Mouse (Mus musculus) heart, adult 2 months (tissue): ENCODE measurements around the gene Olfr1043. TPM values are rescaled to one million over a fixed set of nuclear protein-coding genes. Genes with fewer than 3 reads are reported as not detected.

ENCODE experiments used
- DNase-seq, 2 experiments: peaks; one replicate each; pipeline ENCODE4 v3.0.0; 2021
- H3K27ac ChIP-seq: fragments of 200-600 bp; 2 replicates; pipeline ENCODE4 v1.8.1; 2022
- H3K27me3 ChIP-seq: fragments of 200-500 bp; 2 replicates; pipeline ENCODE4 v1.6.1; 2012; ENCODE audit warnings: mild to moderate bottlenecking, low read length, inconsistent platforms, mixed read lengths; ENCODE audit not compliant: control insufficient read depth, insufficient read depth
- H3K36me3 ChIP-seq: fragments of 200-500 bp; 2 replicates; pipeline ENCODE4 v1.6.1; 2012; ENCODE audit warnings: low read length, inconsistent platforms; ENCODE audit not compliant: control insufficient read depth, insufficient read depth
- H3K4me1 ChIP-seq: fragments of 200-500 bp; 2 replicates; pipeline ENCODE4 v1.6.1; 2011; ENCODE audit warnings: low read length; ENCODE audit not compliant: control insufficient read depth, insufficient read depth
- H3K4me3 ChIP-seq: fragments of 200-600 bp; 2 replicates; pipeline ENCODE4 v1.8.1; 2022
- H3K79me2 ChIP-seq: fragments of 200-500 bp; replicated peaks from 2 replicates; pipeline ENCODE4 v1.6.1; 2012; ENCODE audit warnings: mild to moderate bottlenecking, inconsistent platforms, low read length, moderate library complexity, mixed read lengths; ENCODE audit not compliant: control insufficient read depth, insufficient read depth
- H3K9ac ChIP-seq: fragments of 200-500 bp; 2 replicates; pipeline ENCODE4 v1.6.1; 2012; ENCODE audit warnings: low read depth, mild to moderate bottlenecking, control low read depth, inconsistent platforms, low read length, mixed read lengths
- CTCF ChIP-seq: fragments of 200-600 bp; IDR thresholded peaks from 2 replicates; pipeline ENCODE4 v1.8.1; 2022; ENCODE audit warnings: antibody characterized with exemption, mild to moderate bottlenecking, moderate library complexity
- EP300 ChIP-seq: fragments of 200-500 bp; IDR thresholded peaks from 2 replicates; pipeline ENCODE4 v1.6.1; 2011; ENCODE audit warnings: low read depth, low read length, control low read depth; ENCODE audit not compliant: insufficient read depth
- POLR2A ChIP-seq: fragments of 200-500 bp; IDR thresholded peaks from 2 replicates; pipeline ENCODE4 v1.6.1; 2011; ENCODE audit warnings: mild to moderate bottlenecking, low read depth, low read length, control low read depth; ENCODE audit not compliant: insufficient read depth
- WGBS: fragments of 180-500 bp; shearing (Covaris S2); methylation state at CpG from one replicate; pipeline ENCODE4 v1.1.7; 2018; 5-methylcytosine and 5-hydroxymethylcytosine counted together
- intact Hi-C: fragments of 180-260 bp; cut with DNase I; formaldehyde crosslinking; loops from one replicate; pipeline ENCODE4 v1.15.1; 2025
- polyA plus RNA-seq: library from polyadenylated mRNA; depleted of rRNA; stranded (reverse); fragments of >200 nt; gene quantifications from 2 replicates; pipeline ENCODE4 v1.2.3, GENCODE M21; 2012; rRNA removed
- total RNA-seq, 2 experiments: library from RNA; stranded (reverse); gene quantifications; 2 replicates each; pipeline ENCODE4 v1.2.3; 2021

Olfr1043 gene
- total and polyA plus RNA-seq, 3 experiments, result not detected

GRCm38 (mm10) chr2:86161738-86162137, 5.6 kb downstream of the Olfr1043 start, which contains the start of gene Olfr1042:
Gene Olfr1042, minus strand, starts transcription at chr2:86161838.
- intact Hi-C loops, result no loop called here
- Histone ChIP-seq H3K79me2 (no peaks in the 10 kb centered on the region), H3K4me3 (no peak within 1 kb of the TSS), H3K27me3 (no peaks in the 10 kb centered on the region), H3K4me1 (no peaks in the 10 kb centered on the region), H3K36me3 (no peaks in the 10 kb centered on the region), H3K27ac (no peak within 1 kb of the TSS), H3K9ac (no peak within 1 kb of the TSS)
- no peak for DNase-seq
- WGBS, result 78% methylated on average over 2 of the region's 2 CpGs
- TF ChIP-seq CTCF (no peak), POLR2A (no peak), EP300 (no peak)

- H3K9ac ChIP-seq, result no peak within 1 kb of the TSS
- H3K4me1 ChIP-seq, result no peaks in the 10 kb centered on the region
- no peaks in the 10 kb centered on the region for H3K27me3 ChIP-seq
- no peaks in the 10 kb centered on the region for H3K79me2 ChIP-seq
- no peak for DNase-seq
- TF ChIP-seq POLR2A (no peak), CTCF (no peak), EP300 (no peak)
- no peak within 1 kb of the TSS for H3K4me3 ChIP-seq
- 58% methylated on average over 1 of the region's 1 CpGs for WGBS
- H3K36me3 ChIP-seq, result no peaks in the 10 kb centered on the region
- H3K27ac ChIP-seq, result no peak within 1 kb of the TSS
- intact Hi-C loops, result no loop called here
Observed at GRCm38 (mm10) chr2:86146632-86147031, 20.7 kb downstream of the Olfr1043 start, which contains the start of gene Olfr1040. Gene Olfr1040, minus strand, starts transcription at chr2:86146732.

GRCm38 (mm10) chr2:86135828-86136227, 31.5 kb downstream of the Olfr1043 start, which contains the start of gene Olfr1039:
Gene Olfr1039, minus strand, starts transcription at chr2:86135928.
- WGBS, result 97% methylated on average over 1 of the region's 1 CpGs

More at GRCm38 (mm10) chr2:86135828-86136227, 31.5 kb downstream of the Olfr1043 start, which contains the start of gene Olfr1039:
- H3K79me2 ChIP-seq, result no peaks in the 10 kb centered on the region
- H3K27me3 ChIP-seq, result no peaks in the 10 kb centered on the region
- intact Hi-C loops, result no loop called here
- no peak for TF ChIP-seq EP300
- no peak for TF ChIP-seq POLR2A
- no peak for TF ChIP-seq CTCF
- H3K4me1 ChIP-seq, result no peaks in the 10 kb centered on the region
- H3K9ac ChIP-seq, result no peak within 1 kb of the TSS
- no peak within 1 kb of the TSS for H3K4me3 ChIP-seq
- no peaks in the 10 kb centered on the region for H3K36me3 ChIP-seq
- no peak for DNase-seq
- H3K27ac ChIP-seq, result no peak within 1 kb of the TSS

Other genes with a start within 250 kb of the Olfr1043 start
- gene Olfr1026, start 246.0 kb downstream of the Olfr1043 start, total RNA-seq, result not detected
- not detected in 2 replicates for gene Olfr1026, start 246.0 kb downstream of the Olfr1043 start, polyA plus RNA-seq
- not detected for gene Olfr1028, start 217.1 kb downstream of the Olfr1043 start, total RNA-seq
- not detected in 2 replicates for gene Olfr1028, start 217.1 kb downstream of the Olfr1043 start, polyA plus RNA-seq
- gene Olfr1029, start 193.6 kb downstream of the Olfr1043 start, total RNA-seq, result not detected
- 0.20 TPM in 2 replicates for gene Olfr1029, start 193.6 kb downstream of the Olfr1043 start, polyA plus RNA-seq
- gene Olfr1030, start 188.2 kb downstream of the Olfr1043 start, total RNA-seq, result not detected
- gene Olfr1030, start 188.2 kb downstream of the Olfr1043 start, polyA plus RNA-seq, result not detected in 2 replicates
- not detected for gene Olfr1031, start 177.2 kb downstream of the Olfr1043 start, total RNA-seq
- not detected in 2 replicates for gene Olfr1031, start 177.2 kb downstream of the Olfr1043 start, polyA plus RNA-seq
- gene Olfr1032, start 162.0 kb downstream of the Olfr1043 start, total RNA-seq, result not detected
- not detected in 2 replicates for gene Olfr1032, start 162.0 kb downstream of the Olfr1043 start, polyA plus RNA-seq
- 1 to 10 TPM; 4.7 to 7.0 TPM for gene Olfr1033, start 146.9 kb downstream of the Olfr1043 start, total RNA-seq
- 1.6 and 4.5 TPM in 2 replicates for gene Olfr1033, start 146.9 kb downstream of the Olfr1043 start, polyA plus RNA-seq
- under 1 TPM; 0.10 to 0.16 TPM for gene Olfr1034, start 121.7 kb downstream of the Olfr1043 start, total RNA-seq
- gene Olfr1034, start 121.7 kb downstream of the Olfr1043 start, polyA plus RNA-seq, result 0.20 and 0.73 TPM in 2 replicates
- gene Olfr1036, start 93.5 kb downstream of the Olfr1043 start, total RNA-seq, result not detected
- gene Olfr1036, start 93.5 kb downstream of the Olfr1043 start, polyA plus RNA-seq, result not detected in 2 replicates
- gene Olfr1037, start 80.1 kb downstream of the Olfr1043 start, total RNA-seq, result not detected
- not detected in 2 replicates for gene Olfr1037, start 80.1 kb downstream of the Olfr1043 start, polyA plus RNA-seq
- gene Olfr1039, start 31.6 kb downstream of the Olfr1043 start, total RNA-seq, result not detected
- gene Olfr1039, start 31.6 kb downstream of the Olfr1043 start, polyA plus RNA-seq, result not detected in 2 replicates
- not detected for gene Olfr1040, start 20.8 kb downstream of the Olfr1043 start, total RNA-seq
- not detected in 2 replicates for gene Olfr1040, start 20.8 kb downstream of the Olfr1043 start, polyA plus RNA-seq
- not detected for gene Olfr1042, start 5.7 kb downstream of the Olfr1043 start, total RNA-seq
- gene Olfr1042, start 5.7 kb downstream of the Olfr1043 start, polyA plus RNA-seq, result not detected in 2 replicates
- not detected for gene Olfr1044, start 10.3 kb upstream of the Olfr1043 start, total RNA-seq
- gene Olfr1044, start 10.3 kb upstream of the Olfr1043 start, polyA plus RNA-seq, result not detected in 2 replicates
- gene Olfr52, start 18.2 kb upstream of the Olfr1043 start, total RNA-seq, result not detected
- gene Olfr52, start 18.2 kb upstream of the Olfr1043 start, polyA plus RNA-seq, result not detected in 2 replicates
- not detected for gene Olfr1045, start 35.5 kb upstream of the Olfr1043 start, total RNA-seq
- not detected in 2 replicates for gene Olfr1045, start 35.5 kb upstream of the Olfr1043 start, polyA plus RNA-seq
- not detected for gene Olfr1046, start 51.8 kb upstream of the Olfr1043 start, total RNA-seq
- not detected in 2 replicates for gene Olfr1046, start 51.8 kb upstream of the Olfr1043 start, polyA plus RNA-seq
- not detected for gene Olfr1047, start 63.9 kb upstream of the Olfr1043 start, total RNA-seq
- not detected in 2 replicates for gene Olfr1047, start 63.9 kb upstream of the Olfr1043 start, polyA plus RNA-seq
- gene Olfr1048, start 72.8 kb upstream of the Olfr1043 start, total RNA-seq, result not detected
- not detected in 2 replicates for gene Olfr1048, start 72.8 kb upstream of the Olfr1043 start, polyA plus RNA-seq
- gene Olfr1049, start 90.8 kb upstream of the Olfr1043 start, total RNA-seq, result not detected
- gene Olfr1049, start 90.8 kb upstream of the Olfr1043 start, polyA plus RNA-seq, result not detected in 2 replicates
- gene Olfr1051, start 111.6 kb upstream of the Olfr1043 start, total RNA-seq, result not detected
- gene Olfr1051, start 111.6 kb upstream of the Olfr1043 start, polyA plus RNA-seq, result not detected in 2 replicates
- not detected for gene Olfr1052, start 124.9 kb upstream of the Olfr1043 start, total RNA-seq
- not detected in 2 replicates for gene Olfr1052, start 124.9 kb upstream of the Olfr1043 start, polyA plus RNA-seq
- gene Olfr1053, start 147.8 kb upstream of the Olfr1043 start, total RNA-seq, result not detected
- not detected in 2 replicates for gene Olfr1053, start 147.8 kb upstream of the Olfr1043 start, polyA plus RNA-seq
- gene Olfr1054, start 167.9 kb upstream of the Olfr1043 start, total RNA-seq, result not detected
- gene Olfr1054, start 167.9 kb upstream of the Olfr1043 start, polyA plus RNA-seq, result not detected in 2 replicates
- not detected for gene Olfr1055, start 182.8 kb upstream of the Olfr1043 start, total RNA-seq
- gene Olfr1055, start 182.8 kb upstream of the Olfr1043 start, polyA plus RNA-seq, result not detected in 2 replicates
- gene Olfr1056, start 194.9 kb upstream of the Olfr1043 start, total RNA-seq, result not detected
- not detected in 2 replicates for gene Olfr1056, start 194.9 kb upstream of the Olfr1043 start, polyA plus RNA-seq
- not detected for gene Olfr1057, start 210.9 kb upstream of the Olfr1043 start, total RNA-seq
- not detected in 2 replicates for gene Olfr1057, start 210.9 kb upstream of the Olfr1043 start, polyA plus RNA-seq
- not detected for gene Olfr1058, start 221.0 kb upstream of the Olfr1043 start, total RNA-seq
- gene Olfr1058, start 221.0 kb upstream of the Olfr1043 start, polyA plus RNA-seq, result not detected in 2 replicates
- not detected for gene Olfr1061, start 246.5 kb upstream of the Olfr1043 start, total RNA-seq
- not detected in 2 replicates for gene Olfr1061, start 246.5 kb upstream of the Olfr1043 start, polyA plus RNA-seq